In genomic region chr4:149901349-149901782, GRCm38 (mm10) we compare ENCODE assay signal across 17 mouse cellular contexts. TPM values are rescaled to one million over a fixed set of nuclear protein-coding genes. Genes with fewer than 3 reads are reported as not detected.
A peak's percentile ranks its signal among the peaks of the same experiment; 100 is the strongest.
DNase-seq lines count a peak whose midpoint lies in the region; ATAC-seq and TF ChIP-seq lines count a peak whose summit lies in the region.
"Had no signal": no experiment of that assay in that cellular context is flagged by ENCODE, and none has a peak within 500 bp of the region (broad histone marks: within the 10 kb centered on the region; RNA-seq: fewer than 3 reads in every experiment).

No protein-coding gene starts in this region.

- H3K4me3 ChIP-seq in layer of hippocampus, adult 2 months = no peak overlapping the region
- no peak overlapping the region for H3K4me3 ChIP-seq in cortical plate, adult 2 months (ENCODE audit: insufficient read depth, low read length)
- H3K4me3 ChIP-seq: hindbrain, embryonic 13.5 days; midbrain, embryonic 12.5 days had no signal

- peak overlapping the region; percentile 70 for H3K27ac ChIP-seq in layer of hippocampus, adult 2 months
- H3K27ac ChIP-seq in cortical plate, adult 2 months (ENCODE audit: insufficient read depth, low read length) = peak overlapping the region; percentile 45
- H3K27ac ChIP-seq: hindbrain, embryonic 13.5 days; midbrain, embryonic 12.5 days had no signal

- H3K4me1 ChIP-seq in cortical plate, adult 2 months (ENCODE audit: control insufficient read depth, insufficient read depth, low read length) = no peaks in the 10 kb centered on the region
- H3K4me1 ChIP-seq: midbrain, embryonic 12.5 days had no signal

- TF ChIP-seq POLR2A in cortical plate, adult 2 months (IDR thresholded peaks at IDR 0.05; ENCODE audit: extremely low read depth, insufficient read depth, low read length) = no peak

- TF ChIP-seq CTCF in layer of hippocampus, adult 2 months (conservative IDR thresholded peaks at IDR 0.05) = no peak
- TF ChIP-seq CTCF in cortical plate, adult 2 months (IDR thresholded peaks at IDR 0.05; ENCODE audit: extremely low read depth, insufficient read depth, low read length) = no peak

- peak; percentile 49 to 51; a peak in 2 of 4 replicates for ATAC-seq in hematopoietic stem cell, adult 5-6 weeks (replicated peaks in 1 of 2; ENCODE audit: insufficient read depth in 1 of 2, low FRiP score in 2 of 2, low TSS enrichment in 1 of 2, low read depth in 1 of 2, poor library complexity in 2 of 2, severe bottlenecking in 2 of 2)
- ATAC-seq: forebrain, embryonic 14.5 days; intestine, postnatal 0 days; liver, postnatal 0 days had no signal

- DNase-seq in layer of hippocampus, adult 2 months (ENCODE audit: low spot score in 2 of 2) = no peak
- DNase-seq in layer of hippocampus, postnatal 10 days (ENCODE audit: low spot score in 2 of 2) = no peak
- peak; percentile 28 for DNase-seq in telencephalon, adult 2 months (ENCODE audit: low read depth, low spot score)
- DNase-seq in adrenal gland, postnatal 14 days = no peak
- no peak for DNase-seq in embryo, embryonic 9.5 days (ENCODE audit: extremely low spot score)
- DNase-seq: adrenal gland, postnatal 36 days; cerebellum, postnatal 10 days; gastrocnemius, postnatal 10 days; kidney, postnatal 14 days; liver, postnatal 0 days; right cerebral cortex, adult 18-20 months had no signal

RNA-seq across cellular contexts. Expression of gene Spsb1, which starts 53.5 kb away (rescaled TPM):
- 10 to 100 TPM; 30.3 to 33.3 TPM for total RNA-seq in layer of hippocampus, adult 2 months (2021)
- total RNA-seq in layer of hippocampus, postnatal 10 days (2021) = 10 to 100 TPM; 16.7 to 19.9 TPM
- 18.3 and 20.0 TPM in 2 replicates for polyA plus RNA-seq in cortical plate, adult 2 months (2012; rRNA removed)
- total RNA-seq in hematopoietic stem cell, adult 5-6 weeks (2017) = 0.30 TPM in 1 of 2 replicates, not detected in the other
- 24.7 and 29.6 TPM in 2 replicates for total RNA-seq in adrenal gland, postnatal 14 days (2021)

Comparison
In these comparisons a context has a peak if more than half of its experiments do, and no peak if none do; other contexts are left out.
1. RNA of gene Spsb1, which starts 53.5 kb away (total RNA-seq): 30.3 to 33.3 TPM in layer of hippocampus, adult 2 months, 24.7 to 29.6 TPM in adrenal gland, postnatal 14 days and 16.7 to 19.9 TPM in layer of hippocampus, postnatal 10 days; 0.30 TPM in hematopoietic stem cell, adult 5-6 weeks; every median in the first group is over 10 times any median in the second.